Mouse (Mus musculus) MEL (cell line): Measurements from ENCODE around the gene Srp14. TPM values are rescaled to one million over a fixed set of nuclear protein-coding genes. Genes with fewer than 3 reads are reported as not detected.

Experiments used
- DNase-seq: peaks from one replicate; pipeline ENCODE4 v3.0.0; 2011; ENCODE audit warnings: low read depth, low spot score
- H3K27ac ChIP-seq: 2 replicates; pipeline ENCODE4 v1.5.1; 2012; ENCODE audit warnings: low read depth, mild to moderate bottlenecking, control low read depth, low read length, moderate library complexity; ENCODE audit not compliant: control insufficient read depth
- H3K27me3 ChIP-seq, 2 experiments: fragments of 150-350 bp in 1 of 2; sonication (generic) in 1 of 2; 2 replicates each; pipeline ENCODE4 v1.6.1; 2012; ENCODE audit warnings: low read length in 2 of 2, mild to moderate bottlenecking in 2 of 2, improper control_type of control experiment in 1 of 2, moderate library complexity in 1 of 2; ENCODE audit not compliant: insufficient read depth in 2 of 2, control insufficient read depth in 1 of 2
- H3K36me3 ChIP-seq, 2 experiments: 2 replicates each; pipeline ENCODE4 v1.6.1; 2012 to 2014; ENCODE audit warnings: low read length in 2 of 2, improper control_type of control experiment in 1 of 2, inconsistent platforms in 1 of 2, mild to moderate bottlenecking in 1 of 2; ENCODE audit not compliant: insufficient read depth in 2 of 2, control insufficient read depth in 1 of 2
- H3K4me1 ChIP-seq, 2 experiments: fragments of 150-350 bp in 1 of 2; sonication (generic) in 1 of 2; 2 replicates each; pipeline ENCODE4 v1.6.1; 2012; ENCODE audit warnings: low read length in 2 of 2, improper control_type of control experiment in 1 of 2, mild to moderate bottlenecking in 1 of 2; ENCODE audit not compliant: insufficient read depth in 2 of 2, control insufficient read depth in 1 of 2
- H3K4me3 ChIP-seq, 2 experiments: fragments of 150-350 bp in 1 of 2; sonication (generic) in 1 of 2; 2 replicates each; pipeline ENCODE4 v1.5.1; 2012; ENCODE audit warnings: low read depth in 2 of 2, low read length in 2 of 2, mild to moderate bottlenecking in 2 of 2, moderate library complexity in 2 of 2, control low read depth in 1 of 2, improper control_type of control experiment in 1 of 2; ENCODE audit not compliant: control insufficient read depth in 1 of 2, insufficient read depth in 1 of 2
- H3K79me2 ChIP-seq: 2 replicates; pipeline ENCODE4 v1.6.1; 2012; ENCODE audit warnings: mild to moderate bottlenecking, low read length, moderate library complexity; ENCODE audit not compliant: control insufficient read depth, poor library complexity, insufficient read depth
- H3K9ac ChIP-seq: 2 replicates; pipeline ENCODE4 v1.6.1; 2012; ENCODE audit warnings: low read depth, mild to moderate bottlenecking, control low read depth, low read length, moderate library complexity; ENCODE audit not compliant: control insufficient read depth, poor library complexity, severe bottlenecking
- H3K9me3 ChIP-seq: fragments of 150-350 bp; sonication (generic); replicated peaks from 2 replicates; pipeline ENCODE4 v1.6.1; 2012; ENCODE audit warnings: mild to moderate bottlenecking, low read length, improper control_type of control experiment, moderate library complexity; ENCODE audit not compliant: insufficient read depth
- CHD2 ChIP-seq: IDR thresholded peaks from 2 replicates; pipeline ENCODE4 v1.6.1; 2011; ENCODE audit warnings: low read length, improper control_type of control experiment
- ELF1 ChIP-seq: IDR thresholded peaks from 2 replicates; pipeline ENCODE4 v1.6.1; 2014; ENCODE audit warnings: low read depth, mild to moderate bottlenecking, inconsistent platforms, low read length, improper control_type of control experiment, moderate library complexity
- EP300 ChIP-seq, 2 experiments: IDR thresholded peaks; 2 replicates each; pipeline ENCODE4 v1.6.1; 2011; ENCODE audit warnings: improper control_type of control experiment in 2 of 2, low read length in 2 of 2, low read depth in 1 of 2, mild to moderate bottlenecking in 1 of 2
- GABPA ChIP-seq: IDR thresholded peaks from 2 replicates; pipeline ENCODE4 v1.6.1; 2012; ENCODE audit warnings: low read depth, mild to moderate bottlenecking, inconsistent platforms, low read length, improper control_type of control experiment, moderate library complexity
- GATA1 ChIP-seq: IDR thresholded peaks from 2 replicates; pipeline ENCODE4 v1.6.1; 2011; ENCODE audit warnings: low read depth, low read length, improper control_type of control experiment
- KAT2A ChIP-seq: conservative IDR thresholded peaks from 2 replicates; pipeline ENCODE4 v1.6.1; 2012; ENCODE audit warnings: low read depth, low read length, improper control_type of control experiment, inconsistent platforms
- MAFK ChIP-seq: IDR thresholded peaks from 2 replicates; pipeline ENCODE4 v1.6.1; 2011; ENCODE audit warnings: low read depth, mild to moderate bottlenecking, low read length, improper control_type of control experiment, borderline replicate concordance
- MAX ChIP-seq: IDR thresholded peaks from 2 replicates; pipeline ENCODE4 v1.6.1; 2011; ENCODE audit warnings: low read length, improper control_type of control experiment
- MXI1 ChIP-seq: IDR thresholded peaks from 2 replicates; pipeline ENCODE4 v1.6.1; 2011; ENCODE audit warnings: mild to moderate bottlenecking, low read depth, low read length, improper control_type of control experiment
- MYC ChIP-seq: IDR thresholded peaks from 2 replicates; pipeline ENCODE4 v1.6.1; 2011; ENCODE audit warnings: low read depth, mild to moderate bottlenecking, low read length, improper control_type of control experiment, moderate library complexity
- NELFE ChIP-seq: IDR thresholded peaks from 2 replicates; pipeline ENCODE4 v1.6.1; 2011; ENCODE audit warnings: low read depth, low read length, improper control_type of control experiment
- POLR2A ChIP-seq, 2 experiments: IDR thresholded peaks; 2 replicates each; pipeline ENCODE4 v1.6.1; 2011 to 2012; ENCODE audit warnings: low read length in 2 of 2, mild to moderate bottlenecking in 2 of 2, control low read depth in 1 of 2, improper control_type of control experiment in 1 of 2, low read depth in 1 of 2, moderate library complexity in 1 of 2; ENCODE audit not compliant: control insufficient read depth in 1 of 2, insufficient read depth in 1 of 2, poor library complexity in 1 of 2
- POLR2AphosphoS5 ChIP-seq: IDR thresholded peaks from 2 replicates; pipeline ENCODE4 v1.6.1; 2012; ENCODE audit warnings: low read depth, borderline replicate concordance, mild to moderate bottlenecking, inconsistent platforms, low read length, moderate library complexity, mixed read lengths
- RAD21 ChIP-seq: IDR thresholded peaks from 2 replicates; pipeline ENCODE4 v1.6.1; 2011; ENCODE audit warnings: mild to moderate bottlenecking, low read depth, low read length, improper control_type of control experiment
- TAL1 ChIP-seq: IDR thresholded peaks from 2 replicates; pipeline ENCODE4 v1.6.1; 2012; ENCODE audit warnings: mild to moderate bottlenecking, inconsistent platforms, low read length, moderate library complexity, mixed read lengths
- TCF12 ChIP-seq: IDR thresholded peaks from 2 replicates; pipeline ENCODE4 v1.6.1; 2014; ENCODE audit warnings: low read depth, mild to moderate bottlenecking, inconsistent platforms, low read length, improper control_type of control experiment, moderate library complexity
- USF2 ChIP-seq, 2 experiments: IDR thresholded peaks; 2 replicates each; pipeline ENCODE4 v1.6.1; 2011 to 2012; ENCODE audit warnings: improper control_type of control experiment in 2 of 2, low read length in 2 of 2, borderline replicate concordance in 1 of 2, inconsistent platforms in 1 of 2, low read depth in 1 of 2, mild to moderate bottlenecking in 1 of 2; ENCODE audit not compliant: insufficient read depth in 1 of 2
- ZKSCAN1 ChIP-seq: IDR thresholded peaks from 2 replicates; pipeline ENCODE4 v1.6.1; 2012; ENCODE audit warnings: low read depth, mild to moderate bottlenecking, inconsistent platforms, low read length, improper control_type of control experiment, moderate library complexity
- polyA plus RNA-seq, 2 experiments: library from polyadenylated mRNA; stranded (reverse) in 1 of 2; unstranded in 1 of 2; fragments of >175 nt in 1 of 2; fragments of >200 nt in 1 of 2; gene quantifications; 2 replicates each; pipeline versions ENCODE4 v1.2.1 to v1.2.4; 2012; ENCODE audit warnings: low replicate concordance in 2 of 2, low read depth in 1 of 2; ENCODE audit not compliant: insufficient read length in 2 of 2, insufficient read depth in 1 of 2, missing spikeins in 1 of 2
- total RNA-seq: library from RNA; depleted of rRNA; stranded (reverse); fragments of 300-350 nt; gene quantifications from 2 replicates; pipeline ENCODE4 v1.2.3, GENCODE M21; 2012

The Srp14 gene
- total and polyA plus RNA-seq, 3 experiments = 235 to 272 TPM; not detected in 1

- Histone ChIP-seq H3K4me1 (no peaks in the 10 kb centered on the region), H3K4me3 (no peak overlapping the region)
- no peak for DNase-seq
- TF ChIP-seq GATA1 = no peak
- TF ChIP-seq TAL1 = no peak
- no peak for TF ChIP-seq MXI1
- no peak for TF ChIP-seq USF2 (IDR thresholded peaks at IDR 0.05; ENCODE audit: borderline replicate concordance in 1 of 2, insufficient read depth in 1 of 2, low read depth in 1 of 2, low read length in 2 of 2)
- TF ChIP-seq POLR2AphosphoS5 = no peak
- no peak for TF ChIP-seq POLR2A (IDR thresholded peaks at IDR 0.05; ENCODE audit: control insufficient read depth in 1 of 2, insufficient read depth in 1 of 2, low read depth in 1 of 2, low read length in 2 of 2, poor library complexity in 1 of 2)
- TF ChIP-seq NELFE = no peak
- TF ChIP-seq, all 39 proteins: peak for 0
- H3K9ac ChIP-seq = no peak overlapping the region
- no peaks in the 10 kb centered on the region for H3K9me3 ChIP-seq
- no peak overlapping the region for H3K27ac ChIP-seq
- H3K79me2 ChIP-seq = no peaks in the 10 kb centered on the region
- H3K27me3 ChIP-seq = no peaks in the 10 kb centered on the region
- H3K36me3 ChIP-seq = no peaks in the 10 kb centered on the region; a peak in 1 of 4 replicates
Observed at GRCm38 (mm10) chr2:118457029-118457428, 22.5 kb downstream of the Srp14 start.

DNA sequence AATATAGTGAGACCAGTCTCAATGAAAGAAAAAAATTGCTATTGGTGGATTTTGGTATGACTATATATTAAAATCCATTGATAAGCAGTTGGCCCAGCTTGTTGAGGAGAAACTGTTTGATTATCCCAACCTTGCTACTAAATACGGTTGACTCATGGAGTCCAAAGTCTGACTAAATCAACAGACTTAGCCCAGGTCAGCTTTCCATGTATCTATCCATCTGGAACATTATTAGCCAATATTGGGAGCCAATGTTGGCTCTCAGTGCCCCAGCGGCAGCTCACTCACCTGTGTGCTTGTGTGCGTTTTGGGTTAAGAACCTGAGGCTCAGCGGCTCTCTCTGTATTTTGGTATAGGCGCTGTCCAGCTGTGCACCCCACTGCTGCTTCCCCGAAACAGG is 28.5 kb downstream of the Srp14 start:
- Histone ChIP-seq H3K9me3 (no peaks in the 10 kb centered on the region), H3K27ac (no peak overlapping the region), H3K79me2 (no peaks in the 10 kb centered on the region), H3K9ac (no peak overlapping the region), H3K36me3 (no peaks in the 10 kb centered on the region; a peak in 1 of 4 replicates), H3K27me3 (no peaks in the 10 kb centered on the region), H3K4me1 (no peaks in the 10 kb centered on the region), H3K4me3 (no peak overlapping the region)
- DNase-seq = no peak
- TF ChIP-seq ZKSCAN1 (no peak), MAX (no peak)

DNA sequence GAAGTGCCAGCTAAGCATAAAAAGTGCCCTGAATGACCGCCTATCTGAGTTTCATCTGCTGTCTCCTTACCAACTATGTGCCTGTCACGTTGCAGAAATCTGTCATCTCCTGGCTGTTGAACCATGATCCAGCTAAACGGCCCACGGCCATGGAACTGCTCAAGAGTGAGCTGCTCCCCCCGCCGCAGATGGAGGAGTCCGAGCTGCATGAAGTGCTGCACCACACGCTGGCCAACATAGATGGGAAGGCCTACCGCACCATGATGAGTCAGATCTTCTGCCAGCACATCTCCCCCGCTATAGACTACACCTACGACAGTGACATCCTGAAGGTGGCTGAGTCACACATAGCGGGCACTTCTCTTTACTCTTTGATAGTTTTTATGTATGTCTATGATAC is 31.3 kb downstream of the Srp14 start:
- Histone ChIP-seq H3K27me3 (no peaks in the 10 kb centered on the region), H3K4me1 (no peaks in the 10 kb centered on the region; a peak in 1 of 4 replicates), H3K4me3 (no peak overlapping the region), H3K79me2 (no peaks in the 10 kb centered on the region), H3K9me3 (no peaks in the 10 kb centered on the region), H3K27ac (no peak overlapping the region), H3K9ac (no peak overlapping the region), H3K36me3 (no peaks in the 10 kb centered on the region; a peak in 1 of 4 replicates)
- TF ChIP-seq GABPA (no peak), NELFE (no peak), MYC (no peak), KAT2A (no peak), CHD2 (no peak), ELF1 (no peak), TCF12 (no peak), MXI1 (no peak), RAD21 (no peak), MAFK (no peak), EP300 (IDR thresholded peaks at IDR 0.05; ENCODE audit: low read depth in 1 of 2, low read length in 2 of 2) (no peak)
- no peak for DNase-seq
